Mouse (Mus musculus) layer of hippocampus, adult 8-10 months (tissue): ENCODE measurements around the gene Iffo2. TPM values are rescaled to one million over a fixed set of nuclear protein-coding genes. Genes with fewer than 3 reads are reported as not detected.
A peak's percentile ranks its signal among the peaks of the same experiment; 100 is the strongest.

ENCODE experiments used
- DNase-seq, 2 experiments: peaks; one replicate each; pipeline ENCODE4 v3.0.0; 2022; ENCODE audit warnings: low spot score in 2 of 2
- total RNA-seq, 4 experiments: library from RNA; stranded (reverse); gene quantifications; 2 replicates each; pipeline ENCODE4 v1.2.4; 2022

Iffo2 gene
- total RNA-seq, 4 experiments from 2014 or later, result 16.0 to 18.5 (median 17.7) TPM

DNA sequence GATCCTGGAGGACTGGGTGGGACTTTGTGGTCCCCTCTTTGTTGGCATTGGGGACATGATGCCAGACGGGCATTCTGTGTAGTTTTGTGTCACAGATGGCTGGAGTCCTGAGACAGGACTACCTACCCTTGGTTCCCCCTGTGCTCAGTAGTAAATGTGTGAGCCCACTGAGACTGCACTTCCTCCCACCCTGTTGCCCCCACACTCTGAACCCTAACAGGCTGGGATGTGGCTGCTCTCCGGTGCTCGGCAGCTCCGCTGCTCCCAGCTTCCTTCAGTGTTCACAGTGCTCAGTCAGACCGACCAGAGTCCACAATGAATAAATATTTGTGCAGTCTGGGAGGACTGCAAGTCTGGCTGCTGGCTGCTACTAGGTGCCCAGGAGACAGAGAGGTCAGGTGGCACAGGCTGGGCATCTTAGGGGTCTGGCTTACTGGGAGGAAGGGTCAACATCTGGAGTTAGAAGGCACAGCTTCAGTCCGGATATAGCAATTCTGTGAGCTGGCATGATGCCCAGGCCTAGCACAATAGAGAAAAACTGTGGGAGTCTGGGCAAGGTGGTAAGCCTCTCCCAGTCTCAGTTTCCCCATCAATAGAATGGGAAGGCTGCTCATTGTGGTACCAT lies 51.2 kb downstream of the Iffo2 start:
- DNase-seq, result no peak

GRCm38 (mm10) chr4:139582346-139582745 lies 52.0 kb downstream of the Iffo2 start:
- no peak for DNase-seq

GRCm38 (mm10) chr4:139582903-139583302 lies 52.6 kb downstream of the Iffo2 start:
- DNase-seq, result no peak

- DNase-seq, result no peak
These were observed 53.4 kb downstream of the Iffo2 start for GRCm38 (mm10) chr4:139583629-139584245.

- no peak for DNase-seq
These were observed 54.4 kb downstream of the Iffo2 start for GRCm38 (mm10) chr4:139584704-139585103.

DNA sequence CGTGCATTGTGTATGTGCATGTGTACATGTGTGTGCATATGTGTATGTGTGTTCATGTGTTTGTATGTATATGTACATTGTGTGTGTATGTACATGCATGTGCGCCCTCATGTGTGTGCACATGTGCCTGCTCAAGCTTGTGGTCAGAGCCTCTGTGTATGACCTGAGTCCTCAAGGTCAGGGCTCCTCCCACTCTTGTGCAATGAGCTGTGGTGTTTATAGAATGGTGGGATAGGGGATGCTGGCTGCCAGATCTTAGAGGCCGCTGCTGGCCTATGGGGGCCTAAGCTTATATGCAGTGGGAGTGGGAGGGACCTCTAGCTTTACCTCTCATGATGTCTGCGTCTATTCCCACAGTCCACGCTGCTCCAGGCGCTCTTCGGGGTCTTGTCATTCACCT lies 55.4 kb downstream of the Iffo2 start:
- no peak for DNase-seq

DNA sequence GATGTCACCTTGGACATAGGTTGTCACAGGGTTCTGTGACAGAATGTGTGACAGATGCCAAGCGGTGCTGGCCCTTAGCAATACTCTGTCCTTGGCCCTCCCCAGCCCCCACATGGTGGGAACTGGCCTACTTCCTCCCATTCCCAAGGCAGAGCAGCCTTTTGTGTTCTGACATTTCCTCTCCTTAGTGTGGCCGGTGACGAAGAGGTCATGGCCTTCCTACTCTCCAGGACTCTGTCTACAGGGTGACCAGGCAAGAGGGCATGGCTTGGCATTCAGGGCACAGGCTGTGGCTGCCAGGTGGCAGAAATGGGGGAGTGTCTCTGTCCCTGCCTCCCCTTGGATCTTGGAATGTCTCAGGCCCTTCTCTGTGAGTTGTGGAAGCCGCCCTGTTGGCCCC lies 57.0 kb downstream of the Iffo2 start:
- no peak for DNase-seq

DNA sequence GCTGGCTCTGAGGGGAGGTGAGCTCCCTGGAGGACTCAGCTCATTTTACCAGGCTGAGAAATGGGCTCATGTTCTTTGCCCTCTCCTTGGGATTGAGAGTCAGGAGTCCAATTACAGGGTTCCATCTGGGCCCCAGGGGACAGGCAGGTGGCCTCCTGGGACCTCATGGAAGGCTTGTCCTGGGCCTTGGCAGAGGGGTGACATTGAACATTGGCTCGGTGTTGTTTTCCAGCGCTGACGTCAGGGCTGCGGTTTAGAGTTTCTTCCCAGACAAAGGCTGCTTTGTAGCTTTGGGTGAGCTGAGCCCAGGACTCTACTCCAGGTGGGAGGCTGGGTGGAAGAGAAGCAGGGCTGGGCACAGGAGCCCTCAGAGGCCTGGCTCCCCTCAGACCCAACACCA lies 57.4 kb downstream of the Iffo2 start:
- no peak for DNase-seq

- DNase-seq, result no peak
These were observed 59.1 kb downstream of the Iffo2 start for GRCm38 (mm10) chr4:139589351-139590027.

GRCm38 (mm10) chr4:139590446-139590845 lies 60.1 kb downstream of the Iffo2 start:
- no peak for DNase-seq

DNA sequence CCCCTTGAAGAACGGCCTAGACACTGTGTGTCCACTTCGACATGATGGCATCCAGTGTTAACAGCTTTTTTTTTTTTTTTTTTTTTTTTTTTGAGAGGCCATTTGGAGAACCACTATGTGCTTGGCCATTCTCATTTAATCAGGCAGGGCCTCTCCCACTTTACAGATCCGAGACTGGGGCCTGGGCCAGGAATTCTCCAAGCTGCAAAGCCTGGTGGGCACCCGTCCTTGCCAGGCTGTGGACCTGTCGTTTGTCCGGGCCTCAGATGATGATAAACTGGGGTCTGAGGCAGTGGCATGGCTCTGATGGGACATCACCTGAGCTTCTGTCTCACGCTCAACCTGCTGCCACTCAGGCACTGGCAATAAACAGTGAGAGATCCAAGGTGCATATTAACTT lies 62.5 kb downstream of the Iffo2 start:
- no peak for DNase-seq

DNA sequence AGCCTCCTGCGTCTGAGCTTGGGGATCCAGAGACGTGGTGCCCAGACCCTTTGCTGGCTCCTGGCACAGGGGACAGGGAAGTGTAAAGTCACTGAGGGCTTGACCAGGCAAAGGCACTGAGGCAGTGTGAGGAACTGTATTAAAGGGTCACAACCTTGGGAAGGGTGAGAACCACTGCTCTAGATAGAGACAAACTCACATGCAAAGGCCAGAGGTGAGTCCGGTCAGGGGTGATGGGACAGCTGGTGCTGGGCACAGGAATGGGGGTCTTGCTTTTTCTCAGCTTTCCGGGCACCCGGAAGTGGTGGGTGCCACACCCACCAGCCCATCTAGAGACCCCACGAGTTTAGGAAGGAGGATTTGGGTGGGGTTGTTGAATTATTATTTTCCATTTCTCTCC lies 63.0 kb downstream of the Iffo2 start:
- no peak for DNase-seq

GRCm38 (mm10) chr4:139594062-139594461 lies 63.7 kb downstream of the Iffo2 start:
- no peak for DNase-seq

DNA sequence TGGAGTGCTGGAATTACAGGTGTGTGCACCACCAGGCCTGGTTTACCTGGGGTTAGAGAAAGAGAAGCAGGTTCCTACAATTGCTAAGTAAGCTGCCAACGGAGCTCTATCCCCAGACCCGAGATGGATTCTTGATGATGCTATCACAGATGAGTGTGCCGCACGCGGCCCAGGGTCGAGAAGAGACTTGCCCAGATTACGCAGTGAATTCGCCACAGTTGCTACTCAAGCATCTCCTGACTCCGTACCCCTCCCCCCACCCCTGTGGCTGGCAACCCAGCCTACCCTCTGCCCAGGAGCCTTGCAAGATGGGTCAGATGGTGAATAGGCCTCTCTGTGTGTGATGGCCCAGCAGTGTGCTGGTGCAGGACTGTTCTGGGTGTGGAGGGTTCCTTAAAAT lies 66.4 kb downstream of the Iffo2 start:
- no peak for DNase-seq

DNA sequence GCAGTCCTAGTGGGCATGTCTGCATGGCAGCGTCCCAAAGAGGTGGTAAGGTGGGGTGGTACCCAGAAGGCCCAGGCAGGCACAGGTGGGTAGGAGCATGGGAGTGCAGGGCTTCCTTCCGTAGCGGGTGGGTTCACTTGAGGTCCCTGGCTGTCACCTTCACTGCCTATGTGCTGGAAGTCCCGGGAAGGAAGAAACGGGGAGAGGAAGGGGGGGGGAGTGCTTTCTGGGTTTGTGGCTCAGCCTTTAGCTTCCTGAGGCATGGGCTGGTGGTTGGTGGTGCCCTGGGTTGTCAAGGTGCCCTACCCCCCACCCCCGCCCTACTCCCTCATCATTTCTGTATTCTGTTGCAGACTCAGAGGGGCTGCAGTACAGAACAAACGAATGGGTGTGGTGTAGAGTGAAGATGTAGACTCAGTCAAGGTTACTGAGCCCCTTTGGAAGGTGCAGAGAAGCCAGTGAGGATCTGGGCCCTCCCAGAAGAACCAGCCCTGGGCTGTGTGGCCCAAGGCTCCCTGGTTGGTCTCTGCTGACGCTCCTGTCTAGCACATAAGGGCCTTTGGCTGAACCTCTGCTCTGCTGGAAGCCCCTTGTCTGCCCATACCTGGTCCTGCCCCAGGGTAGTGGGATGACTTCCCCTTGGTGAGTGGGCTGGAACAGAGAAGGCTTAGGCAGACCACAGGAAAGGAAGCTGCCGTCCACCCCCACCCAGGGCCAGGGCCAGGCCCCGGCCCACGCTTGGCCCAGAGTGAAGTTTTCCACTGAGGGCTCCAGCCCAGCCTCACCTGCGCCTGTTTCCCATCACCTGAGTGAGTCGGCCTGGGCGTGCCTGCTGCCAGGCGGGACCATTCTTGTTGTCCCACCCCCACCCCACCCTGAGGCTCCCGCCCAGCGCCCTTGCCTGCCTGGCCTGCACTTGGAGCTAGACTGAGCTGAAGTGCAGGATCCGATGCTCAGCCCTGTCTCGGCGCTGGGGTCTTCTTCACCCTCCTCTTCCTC lies 67.2 kb downstream of the Iffo2 start:
- no peak for DNase-seq

DNA sequence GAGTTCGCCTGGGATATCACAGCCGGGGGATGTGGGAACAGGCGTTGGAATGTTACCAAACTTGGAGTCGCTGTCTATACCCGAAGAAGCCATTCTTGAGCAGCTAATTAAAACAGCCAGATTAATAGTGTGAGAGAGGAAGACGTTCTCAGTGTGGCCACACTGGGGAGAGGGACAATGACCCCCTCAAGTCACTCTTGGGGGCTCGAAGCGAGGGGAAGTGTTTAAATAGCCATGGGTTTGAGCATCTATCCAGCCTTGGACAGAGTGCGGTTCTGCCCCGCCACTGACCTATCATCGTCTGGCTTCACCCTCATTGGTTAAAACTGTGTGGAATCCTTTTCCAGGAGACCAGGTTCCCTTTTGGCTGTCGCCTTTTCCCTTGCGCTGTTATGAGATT lies 68.0 kb downstream of the Iffo2 start:
- DNase-seq, result no peak

DNA sequence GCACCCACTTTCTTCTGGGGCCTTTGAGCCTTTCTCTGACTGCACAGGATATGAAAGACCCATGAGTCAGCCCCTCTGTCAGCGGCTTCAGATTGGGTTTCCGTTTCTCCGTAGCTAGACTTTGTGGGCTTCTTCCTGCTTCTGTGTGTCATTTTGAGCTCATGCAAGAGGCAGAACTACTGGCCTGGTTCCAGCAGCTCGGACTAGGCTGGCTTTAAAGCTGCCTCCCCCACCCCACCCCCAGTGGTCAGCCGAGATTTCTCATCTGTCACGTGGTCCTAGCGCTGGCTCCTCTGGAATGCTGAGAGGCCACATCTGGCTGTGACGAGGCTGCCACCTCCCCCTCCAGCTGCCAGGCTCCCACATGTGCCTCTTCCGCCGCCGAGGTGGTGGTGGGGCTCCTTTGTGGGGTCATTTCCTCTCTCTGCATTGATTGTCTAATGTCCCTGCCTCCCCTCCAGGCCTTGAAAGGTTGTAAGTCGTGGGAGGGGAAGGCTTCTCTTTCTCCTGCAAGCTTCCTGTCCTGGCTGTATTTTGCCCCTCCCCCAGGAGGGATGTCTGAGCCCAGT lies 68.7 kb downstream of the Iffo2 start:
- DNase-seq, result peak in 1 of 2 experiments; percentile 48

GRCm38 (mm10) chr4:139601519-139602356 lies 71.4 kb downstream of the Iffo2 start:
- no peak for DNase-seq

DNA sequence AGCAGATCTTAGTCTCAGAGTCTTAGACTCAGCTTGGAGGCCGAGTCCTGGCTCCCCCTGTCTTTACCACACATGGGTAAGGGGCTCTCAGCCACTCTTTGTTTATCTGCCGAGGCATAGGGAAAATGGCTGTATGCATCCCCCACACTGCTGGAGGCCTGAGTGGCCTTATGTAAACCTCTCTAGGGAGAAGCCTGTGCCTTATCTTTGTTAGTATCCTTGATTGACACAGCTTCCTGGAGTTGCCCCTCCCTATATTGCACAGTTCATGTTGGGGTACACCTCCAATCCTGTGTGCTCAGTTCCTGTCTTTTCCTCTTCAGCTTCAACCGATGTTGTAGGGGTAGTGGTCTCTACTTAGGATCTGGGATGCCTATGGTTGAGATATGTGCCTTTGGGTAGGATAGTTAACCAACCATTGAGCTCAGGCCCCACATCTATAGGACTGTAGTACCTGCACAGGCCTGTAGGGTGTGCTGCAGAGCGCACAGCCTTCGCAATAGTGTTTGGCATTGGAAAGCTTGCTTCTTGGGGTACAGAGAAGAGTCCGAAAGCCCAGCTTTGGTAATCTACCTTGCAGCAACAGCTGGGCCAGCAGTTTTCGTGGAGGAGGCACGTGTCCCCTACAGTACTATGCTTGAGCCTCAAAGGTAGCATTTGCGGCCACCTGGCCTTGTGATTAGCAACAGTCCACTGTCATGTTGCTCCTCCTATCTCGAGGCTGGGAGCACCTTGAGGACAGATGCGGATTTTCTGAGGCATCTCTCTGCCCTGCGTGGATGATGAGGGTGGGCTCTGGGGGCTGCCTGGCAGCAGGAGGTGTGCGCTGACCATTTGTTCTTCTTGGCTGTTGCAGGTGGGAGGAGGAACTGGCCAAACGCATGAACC lies 72.3 kb downstream of the Iffo2 start, which contains the start of gene Gm21969:
Gene Gm21969, plus strand, starts transcription at position 830 of the 888 bp plus-strand sequence.
- DNase-seq, result peak in 1 of 2 experiments; percentile 64
